ENCODE assay signal across 18 mouse cellular contexts in the genomic region with DNA sequence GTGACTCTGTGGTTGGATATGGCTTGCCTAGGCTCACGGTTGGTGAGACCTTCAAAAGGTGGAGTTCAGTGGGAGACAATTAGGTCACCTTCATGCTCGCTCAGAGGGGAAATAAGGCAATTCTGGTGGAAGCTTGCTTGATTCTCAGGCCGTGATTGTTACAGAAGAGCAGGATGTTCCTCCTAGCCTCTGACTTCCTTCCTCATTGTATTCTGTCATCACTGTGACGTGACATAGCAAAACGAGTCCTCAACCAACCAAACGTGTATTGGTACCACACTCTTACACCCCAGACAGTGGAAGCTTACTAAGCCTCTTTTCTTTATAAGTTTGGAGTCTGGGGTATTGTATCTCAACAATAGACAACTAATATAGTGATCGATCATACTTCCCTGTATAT.
DNase-seq lines count a peak whose midpoint lies in the region; ATAC-seq and TF ChIP-seq lines count a peak whose summit lies in the region.
"Had no signal": no experiment of that assay in that cellular context is flagged by ENCODE, and none has a peak within 500 bp of the region (broad histone marks: within the 10 kb centered on the region; RNA-seq: fewer than 3 reads in every experiment).

No protein-coding gene starts in this region.

- H3K27me3 ChIP-seq in splenic B cell, adult 2 months (ENCODE audit: control insufficient read depth, insufficient read depth, low read length, poor library complexity, severe bottlenecking), result no peaks in the 10 kb centered on the region
- H3K27me3 ChIP-seq in liver, postnatal 0 days (ENCODE audit: insufficient read depth, low read length), result no peaks in the 10 kb centered on the region
- H3K27me3 ChIP-seq: embryonic facial prominence, embryonic 12.5 days; forebrain, embryonic 15.5 days; heart, embryonic 13.5 days; hindbrain, embryonic 12.5 days had no signal

- H3K9me3 ChIP-seq in liver, postnatal 0 days (ENCODE audit: low read length), result no peaks in the 10 kb centered on the region
- H3K9me3 ChIP-seq: embryonic facial prominence, embryonic 12.5 days; forebrain, embryonic 15.5 days; heart, embryonic 13.5 days had no signal

- peaks cover 8% of the 10 kb centered on the region; the same call in 1 of the 2 replicates for H3K4me1 ChIP-seq in bone marrow, adult 2 months (ENCODE audit: control insufficient read depth, insufficient read depth, low read length)
- H3K4me1 ChIP-seq in liver, postnatal 0 days (ENCODE audit: insufficient read depth), result peaks cover 9% of the 10 kb centered on the region; the same call in 1 of the 2 replicates
- H3K4me1 ChIP-seq: embryonic facial prominence, embryonic 12.5 days; forebrain, embryonic 15.5 days had no signal

- H3K4me3 ChIP-seq in bone marrow, adult 2 months (replicated peaks; ENCODE audit: control insufficient read depth, low read depth, low read length), result no peak overlapping the region
- H3K4me3 ChIP-seq in liver, postnatal 0 days (ENCODE audit: low read depth, low read length), result no peak overlapping the region
- H3K4me3 ChIP-seq: embryonic facial prominence, embryonic 12.5 days; forebrain, embryonic 15.5 days; heart, embryonic 13.5 days; hindbrain, embryonic 12.5 days had no signal

- H3K9ac ChIP-seq in liver, postnatal 0 days (replicated peaks), result no peak overlapping the region
- H3K9ac ChIP-seq: embryonic facial prominence, embryonic 12.5 days; forebrain, embryonic 15.5 days; heart, embryonic 13.5 days; hindbrain, embryonic 12.5 days had no signal

- H3K4me2 ChIP-seq in liver, postnatal 0 days (ENCODE audit: low read depth, low read length), result no peak overlapping the region
- H3K4me2 ChIP-seq: embryonic facial prominence, embryonic 12.5 days; forebrain, embryonic 15.5 days; heart, embryonic 13.5 days; hindbrain, embryonic 12.5 days had no signal

- peak overlapping the region; percentile 61; the same call in 1 of the 2 replicates for H3K27ac ChIP-seq in bone marrow, adult 2 months (ENCODE audit: control insufficient read depth, insufficient read depth, low read depth, low read length, poor library complexity)
- no peak overlapping the region for H3K27ac ChIP-seq in liver, postnatal 0 days (ENCODE audit: low read depth)
- H3K27ac ChIP-seq: embryonic facial prominence, embryonic 12.5 days; forebrain, embryonic 15.5 days; heart, embryonic 13.5 days; hindbrain, embryonic 12.5 days had no signal

- H3K36me3 ChIP-seq in splenic B cell, adult 2 months (ENCODE audit: control insufficient read depth, insufficient read depth, low read length, poor library complexity, severe bottlenecking), result no peaks in the 10 kb centered on the region; the same call in none of the 2 replicates
- no peaks in the 10 kb centered on the region for H3K36me3 ChIP-seq in liver, postnatal 0 days (replicated peaks; ENCODE audit: insufficient read depth, low read length)
- H3K36me3 ChIP-seq: embryonic facial prominence, embryonic 12.5 days; forebrain, embryonic 15.5 days; heart, embryonic 13.5 days; hindbrain, embryonic 12.5 days had no signal

- no peak for TF ChIP-seq POLR2A in bone marrow, adult 2 months (IDR thresholded peaks at IDR 0.05; ENCODE audit: borderline replicate concordance, control insufficient read depth, low read depth, low read length)

- WGBS in bone marrow, adult 2 months, result 17% methylated on average over 7 of the region's 7 CpGs
- 39% methylated on average over 7 of the region's 7 CpGs for WGBS in liver, postnatal 0 days (ENCODE audit: insufficient replicate concordance)

- TF ChIP-seq CTCF in bone marrow, adult 2 months (IDR thresholded peaks at IDR 0.05; ENCODE audit: control insufficient read depth, insufficient read depth, low read length), result no peak
- TF ChIP-seq CTCF in liver, postnatal 0 days (IDR thresholded peaks at IDR 0.05; ENCODE audit: low read depth), result no peak

- peak; percentile 44 for DNase-seq in 416B (ENCODE audit: low read depth)
- peak; percentile 42 for DNase-seq in splenic B cell, adult 2 months (ENCODE audit: low read depth, low spot score)
- no peak for DNase-seq in liver, postnatal 0 days
- DNase-seq in frontal cortex, postnatal 10 days (ENCODE audit: low spot score in 2 of 2), result no peak
- DNase-seq: adrenal gland, adult 8-10 months; adrenal gland, postnatal 36 days; cerebellum, adult 11 months; cerebellum, adult 8-10 months; cerebellum, postnatal 14 days; gastrocnemius, postnatal 10 days; heart, postnatal 36 days had no signal

- ATAC-seq in inflammation-experienced regulatory T-cells, adult 6 months, result peak; percentile 43
- ATAC-seq in liver, postnatal 0 days, result no peak
- ATAC-seq: forebrain, embryonic 15.5 days; hindbrain, embryonic 16.5 days had no signal

- TF ChIP-seq EP300 in liver, postnatal 0 days (IDR thresholded peaks at IDR 0.05; ENCODE audit: low read depth), result no peak

Comparison
In these comparisons a context has a peak if more than half of its experiments do, and no peak if none do; other contexts are left out.
1. DNase-seq: peak in 416B (single experiment) and splenic B cell, adult 2 months (single experiment); none in liver, postnatal 0 days (single experiment) and frontal cortex, postnatal 10 days (0 of 2).